Mouse (Mus musculus) liver, embryonic 13.5 days (tissue): ENCODE measurements at regions not wholly inside any gene's neighbourhood (a gene's known extent, or its start where the extent isn't known, plus 50 kb on each side); places are given as distances from the start of the nearest gene placed in this dataset.
"Not testable (repeated sequence)": the region's sequence is repeated elsewhere in the genome, so short reads cannot be mapped to it uniquely, and the experiment has no call there.

Source experiments
- ATAC-seq: fragments of 200-750 bp; cut with Nextera tagmentation; 2 replicates; pipeline ENCODE4 v1.8.0; 2017; ENCODE audit warnings: low read depth, mild to moderate bottlenecking, moderate number of reproducible peaks, moderate library complexity
- DNase-seq: peaks from one replicate; pipeline ENCODE4 v3.0.0; 2022
- H3K27ac ChIP-seq: fragments of 300-500 bp; sonication (generic); 2 replicates; pipeline ENCODE4 v1.5.1; 2015; ENCODE audit warnings: moderate library complexity, mild to moderate bottlenecking, inconsistent platforms
- H3K27me3 ChIP-seq: fragments of 300-500 bp; sonication (generic); 2 replicates; pipeline ENCODE4 v1.6.1; 2015; ENCODE audit warnings: mild to moderate bottlenecking, inconsistent platforms
- H3K36me3 ChIP-seq: fragments of 300-500 bp; sonication (generic); 2 replicates; pipeline ENCODE4 v1.6.1; 2015; ENCODE audit warnings: mild to moderate bottlenecking, inconsistent platforms
- H3K4me1 ChIP-seq: fragments of 300-500 bp; sonication (generic); replicated peaks from 2 replicates; pipeline ENCODE4 v1.6.1; 2015; ENCODE audit warnings: inconsistent platforms
- H3K4me2 ChIP-seq: fragments of 300-500 bp; sonication (generic); 2 replicates; pipeline ENCODE4 v1.6.1; 2015; ENCODE audit warnings: inconsistent platforms, mild to moderate bottlenecking, moderate library complexity
- H3K4me3 ChIP-seq: fragments of 300-500 bp; sonication (generic); replicated peaks from 2 replicates; pipeline ENCODE4 v1.5.1; 2015; ENCODE audit warnings: mild to moderate bottlenecking, inconsistent platforms
- H3K9ac ChIP-seq: fragments of 300-500 bp; sonication (generic); 2 replicates; pipeline ENCODE4 v1.6.1; 2015; ENCODE audit warnings: mild to moderate bottlenecking, inconsistent platforms
- H3K9me3 ChIP-seq: fragments of 300-500 bp; sonication (generic); replicated peaks from 2 replicates; pipeline ENCODE4 v1.6.1; 2016; ENCODE audit warnings: inconsistent platforms
- WGBS: fragments of 180-500 bp; shearing (Covaris S2); methylation state at CpG from one replicate; pipeline ENCODE4 v1.1.7; 2015; ENCODE audit not compliant: insufficient replicate concordance; 5-methylcytosine and 5-hydroxymethylcytosine counted together

DNA sequence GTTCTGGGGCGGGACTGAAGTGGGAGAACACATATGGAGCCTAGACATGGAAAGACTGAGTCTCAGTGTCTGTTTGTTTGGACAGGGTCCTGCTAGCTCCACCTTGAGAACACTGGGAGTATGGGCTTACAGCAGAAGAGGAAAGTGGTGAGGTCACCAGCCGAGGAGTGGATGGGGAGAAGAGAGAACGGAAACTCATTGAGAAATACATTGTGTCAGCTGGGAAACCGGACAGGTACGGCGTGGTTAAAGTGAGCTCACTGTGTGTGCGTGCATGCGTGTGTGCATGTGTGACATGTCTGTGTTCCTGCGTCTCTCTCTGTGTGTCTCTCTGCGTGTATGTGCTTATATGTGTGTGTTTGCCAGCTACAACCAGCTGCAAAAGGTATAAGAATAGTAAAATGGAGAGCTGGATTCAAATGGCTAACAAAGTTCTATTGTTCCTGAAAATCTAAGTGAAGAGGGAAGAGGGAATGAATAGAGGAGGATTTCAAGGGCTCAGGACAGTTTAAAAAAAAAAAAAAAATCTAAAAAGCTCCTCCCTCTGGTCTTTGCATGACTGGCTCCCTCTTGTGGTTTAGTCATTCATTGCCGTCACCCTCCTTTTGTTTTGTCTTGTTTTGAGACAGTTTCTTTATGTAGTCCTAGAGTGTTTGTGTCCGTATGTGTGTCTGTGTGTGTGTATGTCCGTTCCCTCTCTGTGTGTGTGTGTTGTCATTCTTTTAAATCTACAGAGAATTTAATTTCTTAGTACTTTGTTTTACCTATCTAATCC is 52.0 kb upstream of the Ak4 start:
- ATAC-seq: no peak
- H3K4me2 ChIP-seq: no peak overlapping the region
- DNase-seq: no peak
- no peaks in the 10 kb centered on the region for H3K4me1 ChIP-seq
- no peaks in the 10 kb centered on the region for H3K27me3 ChIP-seq
- H3K27ac ChIP-seq: no peak overlapping the region
- H3K9ac ChIP-seq: no peak overlapping the region
- WGBS: 50% methylated on average over 13 of the region's 13 CpGs
- no peaks in the 10 kb centered on the region for H3K9me3 ChIP-seq
- no peak overlapping the region for H3K4me3 ChIP-seq
- H3K36me3 ChIP-seq: no peaks in the 10 kb centered on the region

DNA sequence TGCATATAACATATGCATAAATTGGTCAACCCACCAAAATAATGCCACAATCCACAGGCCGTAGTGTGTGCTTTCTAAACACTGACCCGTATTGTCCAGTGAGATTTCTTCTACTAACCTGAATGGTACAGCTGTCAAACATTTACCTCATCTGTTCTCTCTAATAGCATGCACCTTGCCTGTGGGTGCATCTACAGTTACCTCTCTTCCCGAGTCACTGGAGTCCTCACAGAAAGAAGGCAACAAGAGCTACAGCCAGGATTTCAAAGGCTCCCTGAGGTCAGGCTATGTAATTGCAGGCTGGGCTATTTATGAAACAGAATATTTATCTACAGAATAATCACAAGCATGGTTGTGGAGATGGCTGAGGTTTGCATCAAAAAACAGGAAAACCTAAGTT is 53.8 kb upstream of the Ak4 start:
- H3K4me1 ChIP-seq: no peaks in the 10 kb centered on the region
- H3K27me3 ChIP-seq: no peaks in the 10 kb centered on the region
- DNase-seq (no peak), ATAC-seq (no peak)
- no peak overlapping the region for H3K4me3 ChIP-seq
- no peaks in the 10 kb centered on the region for H3K9me3 ChIP-seq
- no peak overlapping the region for H3K4me2 ChIP-seq
- no peak overlapping the region for H3K9ac ChIP-seq
- H3K36me3 ChIP-seq: no peaks in the 10 kb centered on the region
- WGBS: 67% methylated on average over 3 of the region's 3 CpGs
- H3K27ac ChIP-seq: no peak overlapping the region

DNA sequence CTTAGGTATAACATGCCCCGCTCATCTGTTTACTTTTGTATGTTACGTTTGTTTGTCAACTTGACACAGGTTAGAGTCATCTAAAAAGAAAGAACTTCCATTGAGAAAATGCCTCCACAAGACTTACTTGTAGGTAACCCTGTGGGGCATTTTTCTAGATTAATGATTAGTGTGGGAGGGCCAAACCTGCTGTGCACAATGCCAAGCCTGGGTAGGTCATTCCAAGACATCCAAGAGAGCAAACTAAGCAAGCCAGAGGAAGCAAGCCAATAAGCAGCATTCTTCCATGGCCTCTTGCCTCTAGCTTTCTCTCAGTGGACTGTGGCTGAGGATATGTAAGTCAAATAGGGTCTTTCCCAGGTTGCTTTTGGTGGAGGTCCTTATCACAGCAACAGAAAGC is 54.4 kb upstream of the Ak4 start:
- Histone ChIP-seq H3K27ac (no peak overlapping the region), H3K36me3 (no peaks in the 10 kb centered on the region), H3K4me1 (no peaks in the 10 kb centered on the region), H3K9ac (no peak overlapping the region), H3K4me2 (no peak overlapping the region), H3K4me3 (no peak overlapping the region), H3K27me3 (no peaks in the 10 kb centered on the region), H3K9me3 (no peaks in the 10 kb centered on the region)
- 64% methylated on average over 2 of the region's 2 CpGs for WGBS
- DNase-seq (no peak), ATAC-seq (no peak)

DNA sequence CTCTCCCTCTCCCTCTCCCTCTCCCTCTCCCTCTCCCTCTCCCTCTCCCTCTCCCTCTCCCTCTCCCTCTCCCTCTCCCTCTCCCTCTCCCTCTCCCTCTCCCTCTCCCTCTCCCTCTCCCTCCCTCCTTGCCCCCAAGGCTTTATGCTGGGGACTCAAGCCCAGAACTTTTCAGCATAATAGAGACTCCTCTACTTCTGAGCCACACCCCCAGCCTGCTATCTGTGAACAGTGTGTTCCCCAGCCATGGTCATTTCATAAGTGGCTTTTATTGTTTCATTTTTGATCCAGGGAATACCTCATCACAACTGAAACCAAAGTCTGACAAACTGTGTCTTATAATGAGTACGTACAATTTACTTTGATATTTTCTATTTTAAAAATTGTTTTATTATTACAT is 55.8 kb upstream of the Ak4 start:
- H3K36me3 ChIP-seq, H3K27ac ChIP-seq, H3K4me2 ChIP-seq, H3K9me3 ChIP-seq, H3K4me3 ChIP-seq, H3K9ac ChIP-seq, H3K27me3 ChIP-seq, DNase-seq, ATAC-seq: not testable (repeated sequence)
- peaks cover 12% of the 10 kb centered on the region for H3K4me1 ChIP-seq
- 78% methylated on average over 1 of the region's 1 CpGs for WGBS

DNA sequence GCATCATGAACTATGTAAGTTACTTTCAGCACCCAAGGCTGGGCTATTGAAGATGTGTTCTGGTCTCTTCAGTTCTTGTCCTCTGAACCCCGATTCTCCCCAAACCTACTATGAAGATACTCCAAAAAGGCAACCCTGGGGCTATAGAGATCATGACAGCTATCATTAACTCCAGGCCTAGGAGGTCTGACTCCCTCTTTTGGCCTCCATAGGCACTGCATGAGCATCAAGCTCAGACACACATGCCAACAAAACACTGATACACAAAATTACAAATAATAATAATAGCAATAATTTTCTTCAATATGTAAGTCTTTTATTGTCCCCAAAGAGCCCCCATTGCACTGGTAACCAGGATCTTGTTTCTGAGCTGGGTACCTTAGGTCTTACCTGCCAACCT is 57.3 kb upstream of the Ak4 start:
- Histone ChIP-seq H3K4me1 (peaks cover 26% of the 10 kb centered on the region), H3K4me2 (no peak overlapping the region), H3K9me3 (no peaks in the 10 kb centered on the region), H3K9ac (no peak overlapping the region), H3K36me3 (no peaks in the 10 kb centered on the region), H3K27ac (no peak overlapping the region), H3K27me3 (peaks cover 10% of the 10 kb centered on the region), H3K4me3 (no peak overlapping the region)
- 81% methylated on average over 1 of the region's 1 CpGs for WGBS
- DNase-seq (no peak), ATAC-seq (no peak)

DNA sequence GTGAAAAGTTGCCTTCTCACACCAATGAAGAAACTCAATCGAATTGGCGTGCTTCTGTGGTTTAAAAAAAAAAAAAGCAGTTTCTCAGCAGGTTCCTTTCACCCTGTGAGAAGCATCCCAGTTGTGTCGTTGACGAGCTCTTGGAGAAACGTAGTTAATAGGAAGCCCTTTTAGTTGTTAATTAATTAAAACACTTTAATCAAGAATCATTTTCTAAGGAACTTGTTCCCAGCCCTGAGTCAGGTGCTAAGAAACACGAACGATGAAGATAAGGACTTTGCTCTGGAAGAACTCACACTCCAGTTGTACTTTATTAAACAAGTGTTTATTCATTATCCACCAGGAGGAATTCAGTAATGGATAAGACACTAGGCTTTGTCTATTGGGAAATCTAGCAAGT is 58.8 kb upstream of the Ak4 start:
- H3K9ac ChIP-seq: no peak overlapping the region
- WGBS: 71% methylated on average over 7 of the region's 7 CpGs
- H3K27ac ChIP-seq: no peak overlapping the region
- H3K36me3 ChIP-seq: no peaks in the 10 kb centered on the region
- DNase-seq (no peak), ATAC-seq (no peak)
- H3K27me3 ChIP-seq: peaks cover 23% of the 10 kb centered on the region
- no peak overlapping the region for H3K4me2 ChIP-seq
- no peaks in the 10 kb centered on the region for H3K9me3 ChIP-seq
- peaks cover 30% of the 10 kb centered on the region for H3K4me1 ChIP-seq
- H3K4me3 ChIP-seq: no peak overlapping the region

DNA sequence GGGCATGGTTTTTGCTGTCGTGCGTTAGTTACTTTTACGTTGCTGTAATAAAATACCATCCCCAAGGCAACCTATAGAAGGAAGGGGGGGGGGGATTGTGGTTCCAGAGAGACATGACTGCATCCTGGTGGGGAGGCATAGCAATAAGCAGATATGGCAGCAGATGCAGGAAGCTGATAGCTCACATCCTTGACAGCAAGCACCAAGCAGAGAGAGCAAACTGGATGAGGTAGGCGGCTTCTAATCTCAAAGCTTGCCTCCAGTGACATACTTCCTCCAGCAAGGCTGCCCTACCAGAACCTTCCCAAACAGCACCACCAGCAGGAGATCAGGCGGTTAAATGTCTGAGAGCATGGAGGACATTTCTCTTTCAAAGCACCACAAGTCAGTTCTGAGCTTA is 60.0 kb upstream of the Ak4 start:
- H3K27me3 ChIP-seq: peaks cover 35% of the 10 kb centered on the region
- H3K9me3 ChIP-seq: no peaks in the 10 kb centered on the region
- H3K36me3 ChIP-seq: no peaks in the 10 kb centered on the region
- DNase-seq (peak; percentile 9), ATAC-seq (peak; percentile 49)
- 51% methylated on average over 5 of the region's 5 CpGs for WGBS
- no peak overlapping the region for H3K27ac ChIP-seq
- H3K4me2 ChIP-seq: no peak overlapping the region
- no peak overlapping the region for H3K4me3 ChIP-seq
- peaks cover 39% of the 10 kb centered on the region for H3K4me1 ChIP-seq
- no peak overlapping the region for H3K9ac ChIP-seq

DNA sequence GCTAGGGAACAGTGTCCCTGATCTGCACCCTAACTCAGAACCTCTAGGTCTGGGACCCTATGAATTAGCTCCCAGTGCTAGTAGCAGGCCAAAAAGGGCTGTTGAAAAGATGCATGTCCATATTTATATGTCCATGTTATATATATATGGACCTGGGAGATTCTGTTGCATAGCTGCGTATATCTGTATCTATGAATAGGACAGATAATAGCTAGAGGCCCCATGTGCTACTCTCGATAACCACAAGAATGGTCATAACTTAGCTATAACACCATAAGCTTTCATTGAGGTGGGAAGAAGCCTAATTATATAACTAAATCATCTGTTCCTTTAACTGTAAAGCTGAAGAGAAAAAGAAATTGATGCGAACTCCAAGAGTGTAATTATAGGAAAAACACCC is 60.6 kb upstream of the Ak4 start:
- Histone ChIP-seq H3K9ac (no peak overlapping the region), H3K36me3 (no peaks in the 10 kb centered on the region), H3K4me3 (no peak overlapping the region), H3K27ac (peak overlapping the region; percentile 25; the same call in 1 of the 2 replicates), H3K27me3 (peaks cover 37% of the 10 kb centered on the region), H3K4me2 (0 out of 2 replicates have a peak overlapping the region, but pooled peaks have one; percentile 8), H3K9me3 (no peaks in the 10 kb centered on the region), H3K4me1 (peaks cover 39% of the 10 kb centered on the region)
- DNase-seq (no peak), ATAC-seq (0 out of 2 replicates have a peak, but pooled peaks have one; percentile 49)
- 44% methylated on average over 3 of the region's 3 CpGs for WGBS

DNA sequence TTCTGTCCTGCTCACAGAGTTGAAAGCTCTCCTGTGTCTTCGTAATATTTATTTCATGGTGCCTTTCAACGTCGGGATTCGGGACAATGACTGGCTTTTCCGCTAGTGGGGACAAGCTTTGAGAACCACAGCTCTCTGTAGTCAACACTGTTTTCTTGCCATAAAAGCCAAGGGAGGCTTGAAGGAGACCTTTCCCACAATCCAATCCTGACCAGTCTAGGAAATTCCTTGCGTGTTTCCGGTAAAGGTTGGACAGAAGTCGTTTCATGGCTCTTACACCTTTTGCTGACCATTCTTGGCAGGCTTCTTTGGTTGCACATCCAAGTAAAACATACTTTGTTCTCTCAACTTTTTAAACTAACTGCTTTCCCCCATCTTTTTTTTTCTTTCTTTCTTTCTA is 61.2 kb upstream of the Ak4 start:
- Histone ChIP-seq H3K36me3 (no peaks in the 10 kb centered on the region), H3K4me1 (peaks cover 39% of the 10 kb centered on the region), H3K4me2 (peak overlapping the region; percentile 88), H3K4me3 (peak overlapping the region; percentile 75), H3K27me3 (peaks cover 38% of the 10 kb centered on the region), H3K9ac (peak overlapping the region; percentile 73; the same call in 1 of the 2 replicates), H3K9me3 (no peaks in the 10 kb centered on the region), H3K27ac (no peak overlapping the region)
- DNase-seq (no peak), ATAC-seq (no peak)
- WGBS: 76% methylated on average over 8 of the region's 8 CpGs

DNA sequence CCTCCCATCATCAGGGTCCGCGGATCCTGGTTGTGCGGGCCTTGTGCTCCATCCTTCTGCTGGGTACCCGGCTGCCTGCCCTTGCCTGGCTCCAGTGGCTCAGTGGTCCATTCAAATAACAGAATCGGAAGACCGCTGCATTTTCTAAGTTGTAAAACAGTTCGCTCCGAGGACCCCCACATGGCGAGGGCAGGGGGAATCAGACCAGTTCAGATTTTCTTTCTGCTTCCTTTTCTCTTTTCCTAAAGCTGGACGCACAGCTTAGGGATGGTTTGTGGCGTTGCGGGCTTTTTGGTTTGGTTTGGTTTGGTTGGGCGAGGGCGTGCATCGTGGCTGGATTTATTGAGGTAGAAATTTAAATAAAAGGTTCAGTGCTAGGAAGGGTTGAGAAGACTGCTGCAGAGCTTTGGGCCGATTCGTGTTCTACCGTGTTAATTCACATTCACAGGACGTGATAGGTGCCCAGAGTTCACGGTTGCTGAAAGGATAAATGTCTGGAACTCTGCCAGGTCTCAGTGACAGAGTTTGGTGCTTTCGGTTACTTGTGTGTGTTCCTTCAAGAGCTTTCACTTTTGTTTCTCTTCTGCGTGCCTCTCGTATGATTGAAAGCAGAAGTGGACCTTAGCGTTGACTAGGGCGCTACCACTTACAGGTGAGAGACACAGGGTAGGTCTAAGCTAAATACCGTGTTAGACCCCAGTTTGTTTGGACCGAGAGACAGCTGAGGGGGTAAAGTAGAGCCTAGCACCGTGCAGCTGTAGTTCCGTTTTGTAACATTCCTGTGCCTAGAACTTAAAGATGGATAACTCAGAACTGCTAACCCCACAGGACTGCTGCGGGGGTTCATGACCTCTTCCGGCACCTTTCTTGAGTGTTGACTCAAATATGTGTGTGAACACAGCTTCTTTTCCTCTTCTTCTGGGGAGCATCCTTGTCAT is 61.9 kb upstream of the Ak4 start:
- H3K27ac ChIP-seq: peak overlapping the region; percentile 47; the same call in 1 of the 2 replicates
- peak overlapping the region; percentile 73 for H3K9ac ChIP-seq
- H3K36me3 ChIP-seq: no peaks in the 10 kb centered on the region
- H3K4me1 ChIP-seq: peaks cover 39% of the 10 kb centered on the region
- no peak for ATAC-seq
- H3K9me3 ChIP-seq: no peaks in the 10 kb centered on the region
- H3K4me2 ChIP-seq: peak overlapping the region; percentile 88
- 10% methylated on average over 31 of the region's 31 CpGs for WGBS
- no peak for DNase-seq
- H3K27me3 ChIP-seq: peaks cover 38% of the 10 kb centered on the region
- peak overlapping the region; percentile 75 for H3K4me3 ChIP-seq

DNA sequence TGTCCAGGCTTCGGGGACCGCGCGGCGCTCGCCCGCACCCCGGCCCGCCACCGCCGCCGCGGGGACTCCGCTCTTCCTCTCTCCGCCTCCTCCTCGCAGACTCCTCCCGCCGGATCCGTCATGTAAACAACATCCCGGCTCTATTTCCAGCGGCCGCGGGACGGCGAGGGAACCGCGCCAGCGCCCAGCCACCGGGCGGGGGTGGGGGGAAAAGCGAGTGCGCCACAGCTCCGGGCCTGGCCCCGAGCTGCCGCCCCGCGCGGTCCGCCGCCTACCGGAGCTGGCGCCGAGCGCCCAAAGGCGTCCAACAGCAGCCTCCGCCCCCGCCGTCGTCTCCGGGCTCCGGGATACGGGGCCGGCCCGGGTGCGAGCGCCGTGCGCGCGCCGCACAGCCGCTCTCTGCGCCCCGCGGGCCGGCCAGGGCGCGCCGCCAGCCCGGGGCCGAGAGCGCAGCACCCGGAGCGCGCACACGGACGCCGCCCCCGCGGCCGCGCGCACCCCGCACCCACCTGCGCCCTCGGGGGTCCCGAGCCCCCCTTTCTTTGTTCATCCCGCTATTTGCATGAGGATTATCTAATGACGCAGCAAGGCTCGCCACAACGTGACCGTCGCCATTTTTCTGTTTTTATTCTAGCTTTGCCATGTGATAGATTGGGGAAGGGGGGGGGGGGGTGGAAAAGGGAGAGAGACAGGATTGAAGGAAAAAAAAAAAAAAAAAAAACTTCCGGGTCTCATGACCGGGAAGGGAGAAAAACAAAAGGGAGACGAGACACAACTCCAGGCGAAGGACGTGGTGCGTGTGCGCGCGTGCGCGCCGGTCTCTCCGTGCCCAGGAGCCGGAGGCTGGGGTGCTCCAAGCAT is 62.8 kb upstream of the Ak4 start:
- Histone ChIP-seq H3K4me1 (peaks cover 39% of the 10 kb centered on the region), H3K4me3 (peak overlapping the region; percentile 75), H3K27ac (peak overlapping the region; percentile 50), H3K4me2 (peak overlapping the region; percentile 88), H3K27me3 (peaks cover 38% of the 10 kb centered on the region), H3K9ac (peak overlapping the region; percentile 73), H3K36me3 (no peaks in the 10 kb centered on the region), H3K9me3 (no peaks in the 10 kb centered on the region)
- peak; percentile 18 for DNase-seq
- under 1% methylated on average over 83 of the region's 107 CpGs for WGBS
- ATAC-seq: peak; percentile 83
